Mouse (Mus musculus): ENCODE data around the gene Galr2. TPM values are rescaled to one million over a fixed set of nuclear protein-coding genes. Genes with fewer than 3 reads are reported as not detected.
"Not testable (repeated sequence)": the region's sequence is repeated elsewhere in the genome, so short reads cannot be mapped to it uniquely, and the experiment has no call there.

Galr2 gene
- polyA plus RNA-seq, 1 experiment from 2014 or later = 0.29 TPM

DNA sequence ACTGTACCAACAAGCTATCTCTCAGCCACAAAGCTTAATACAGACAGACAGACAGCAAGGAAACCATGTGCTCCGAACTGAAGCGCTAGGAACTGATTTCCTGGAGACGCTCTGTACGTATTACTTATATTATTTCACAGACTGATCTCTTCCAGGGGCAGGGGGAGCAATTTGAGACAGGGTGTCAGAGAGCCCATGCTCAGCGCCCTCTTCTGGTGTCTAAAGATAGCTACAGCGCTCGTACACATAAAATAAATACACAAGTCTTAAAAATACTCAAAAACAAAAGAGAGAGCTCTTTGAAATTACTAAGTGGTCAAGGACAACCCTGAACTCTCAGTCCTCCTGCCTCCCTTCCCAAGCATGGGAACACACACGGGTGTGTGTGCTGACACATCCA, 13.1 kb upstream of the Galr2 start:
- H3K9me3 ChIP-seq (ENCODE audit: control insufficient read depth) = no peaks in the 10 kb centered on the region
- no peak for ATAC-seq
- H3K9ac ChIP-seq (ENCODE audit: low read depth, low read length) = no peak overlapping the region
- peak overlapping the region; percentile 68 for H3K27ac ChIP-seq (ENCODE audit: low read depth, low read length)
- no peaks in the 10 kb centered on the region for H3K4me1 ChIP-seq (replicated peaks; ENCODE audit: control insufficient read depth, insufficient read depth, low read length)
- H3K4me3 ChIP-seq (ENCODE audit: low read depth, low read length) = no peak overlapping the region
- H3K4me2 ChIP-seq (replicated peaks; ENCODE audit: low read depth) = no peak overlapping the region; the same call in 1 of the 2 replicates
- WGBS = 79% methylated on average over 8 of the region's 8 CpGs
- peak; percentile 55 for TF ChIP-seq CTCF (IDR thresholded peaks at IDR 0.05; ENCODE audit: low read depth)
- H3K36me3 ChIP-seq (ENCODE audit: control insufficient read depth, insufficient read depth) = peaks cover 77% of the 10 kb centered on the region
- H3K27me3 ChIP-seq (replicated peaks; ENCODE audit: control insufficient read depth, insufficient read depth, low read length) = no peaks in the 10 kb centered on the region

DNA sequence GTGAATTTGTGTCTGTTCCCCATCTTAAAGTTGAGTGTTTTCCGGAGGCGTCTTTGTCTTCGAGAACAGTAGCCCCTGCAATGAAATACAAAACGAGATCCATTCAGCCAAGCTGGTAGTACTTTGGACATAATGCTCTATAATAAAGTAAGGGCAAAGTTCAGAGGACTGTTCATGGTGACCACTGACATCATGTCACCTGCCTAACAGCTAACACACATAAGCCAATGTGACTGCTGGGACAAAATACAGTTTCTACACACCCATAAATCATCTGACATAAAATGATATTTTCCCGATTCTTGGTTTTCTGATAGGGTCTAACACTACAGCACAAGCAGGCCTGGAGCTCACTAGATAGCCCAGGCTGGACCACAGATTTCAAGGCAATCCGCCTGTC, 12.4 kb upstream of the Galr2 start:
- Histone ChIP-seq H3K9me3 (ENCODE audit: control insufficient read depth) (no peaks in the 10 kb centered on the region), H3K4me1 (replicated peaks; ENCODE audit: control insufficient read depth, insufficient read depth, low read length) (no peaks in the 10 kb centered on the region), H3K4me3 (ENCODE audit: low read depth, low read length) (no peak overlapping the region), H3K27me3 (replicated peaks; ENCODE audit: control insufficient read depth, insufficient read depth, low read length) (no peaks in the 10 kb centered on the region), H3K4me2 (replicated peaks; ENCODE audit: low read depth) (no peak overlapping the region; the same call in 1 of the 2 replicates), H3K9ac (ENCODE audit: low read depth, low read length) (no peak overlapping the region), H3K36me3 (ENCODE audit: control insufficient read depth, insufficient read depth) (peaks cover 70% of the 10 kb centered on the region), H3K27ac (ENCODE audit: low read depth, low read length) (peak overlapping the region; percentile 68)
- 55% methylated on average over 6 of the region's 6 CpGs for WGBS
- peak; percentile 67 for ATAC-seq
- no peak for TF ChIP-seq CTCF (IDR thresholded peaks at IDR 0.05; ENCODE audit: low read depth)

- no peak for TF ChIP-seq CTCF (IDR thresholded peaks at IDR 0.05; ENCODE audit: low read depth)
- H3K4me2 ChIP-seq (replicated peaks; ENCODE audit: low read depth) = no peak overlapping the region
- H3K36me3 ChIP-seq (ENCODE audit: control insufficient read depth, insufficient read depth) = peaks cover 58% of the 10 kb centered on the region
- no peaks in the 10 kb centered on the region for H3K9me3 ChIP-seq (ENCODE audit: control insufficient read depth)
- no peak overlapping the region for H3K9ac ChIP-seq (ENCODE audit: low read depth, low read length)
- no peak overlapping the region for H3K4me3 ChIP-seq (ENCODE audit: low read depth, low read length)
- ATAC-seq = no peak
- 0 out of 2 replicates have a peak, but pooled peaks cover 2% of the 10 kb centered on the region for H3K4me1 ChIP-seq (replicated peaks; ENCODE audit: control insufficient read depth, insufficient read depth, low read length)
- H3K27ac ChIP-seq (ENCODE audit: low read depth, low read length) = peak overlapping the region; percentile 29
- WGBS = 75% methylated on average over 8 of the region's 8 CpGs
- H3K27me3 ChIP-seq (replicated peaks; ENCODE audit: control insufficient read depth, insufficient read depth, low read length) = no peaks in the 10 kb centered on the region
Measured at GRCm38 (mm10) chr11:116269560-116269959, 11.2 kb upstream of the Galr2 start.

DNA sequence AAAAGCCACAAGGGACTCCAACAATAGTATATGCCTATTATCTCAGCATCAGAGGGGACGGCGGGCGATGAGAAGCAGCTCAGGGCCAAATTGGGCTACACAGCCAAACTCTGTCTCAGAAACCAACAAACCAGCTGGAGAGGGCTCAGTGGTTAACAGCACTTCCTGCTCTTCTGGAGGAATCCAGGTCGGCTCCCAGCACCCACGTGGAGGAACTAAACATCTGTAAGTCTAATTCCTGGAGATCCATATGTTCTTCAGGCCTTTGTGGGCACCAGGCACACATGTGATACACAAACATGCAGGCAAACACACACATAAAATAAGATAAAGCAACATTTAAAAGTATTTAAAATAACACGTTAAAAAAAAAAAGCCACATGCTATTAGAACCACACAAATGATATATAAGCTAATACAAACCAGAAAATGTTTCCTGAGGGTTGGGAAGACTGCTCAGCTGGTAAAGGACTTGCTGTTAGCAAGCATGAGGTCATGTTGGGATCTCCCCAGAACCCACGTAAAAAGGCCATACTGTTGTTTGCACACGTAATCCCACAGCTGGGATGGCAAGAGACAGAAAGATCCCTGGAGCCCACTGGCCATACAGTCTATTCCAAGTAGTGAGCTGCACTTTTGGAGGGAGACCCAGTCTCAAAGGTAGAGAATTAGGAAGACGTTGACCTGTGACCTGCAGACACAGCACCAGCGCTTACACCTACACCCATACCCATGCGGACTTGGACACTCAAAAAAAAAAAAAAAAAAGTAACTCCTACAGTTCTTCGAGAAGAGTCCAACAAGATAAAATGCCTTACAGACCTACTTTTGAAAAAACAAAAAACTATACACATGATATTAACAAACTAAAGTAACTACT, 7.9 kb upstream of the Galr2 start:
- no peak for ATAC-seq
- 33% methylated on average over 12 of the region's 12 CpGs for WGBS
- Histone ChIP-seq H3K9ac (ENCODE audit: low read depth, low read length) (peak overlapping the region; percentile 94), H3K4me2 (replicated peaks; ENCODE audit: low read depth) (peak overlapping the region; percentile 89), H3K36me3 (ENCODE audit: control insufficient read depth, insufficient read depth) (peaks cover 29% of the 10 kb centered on the region; the same call in 1 of the 2 replicates), H3K27me3 (replicated peaks; ENCODE audit: control insufficient read depth, insufficient read depth, low read length) (no peaks in the 10 kb centered on the region), H3K4me1 (replicated peaks; ENCODE audit: control insufficient read depth, insufficient read depth, low read length) (0 out of 2 replicates have a peak, but pooled peaks cover 4% of the 10 kb centered on the region), H3K4me3 (ENCODE audit: low read depth, low read length) (peak overlapping the region; percentile 86), H3K27ac (ENCODE audit: low read depth, low read length) (peak overlapping the region; percentile 80; the same call in 1 of the 2 replicates), H3K9me3 (ENCODE audit: control insufficient read depth) (no peaks in the 10 kb centered on the region)
- no peak for TF ChIP-seq CTCF (IDR thresholded peaks at IDR 0.05; ENCODE audit: low read depth)

DNA sequence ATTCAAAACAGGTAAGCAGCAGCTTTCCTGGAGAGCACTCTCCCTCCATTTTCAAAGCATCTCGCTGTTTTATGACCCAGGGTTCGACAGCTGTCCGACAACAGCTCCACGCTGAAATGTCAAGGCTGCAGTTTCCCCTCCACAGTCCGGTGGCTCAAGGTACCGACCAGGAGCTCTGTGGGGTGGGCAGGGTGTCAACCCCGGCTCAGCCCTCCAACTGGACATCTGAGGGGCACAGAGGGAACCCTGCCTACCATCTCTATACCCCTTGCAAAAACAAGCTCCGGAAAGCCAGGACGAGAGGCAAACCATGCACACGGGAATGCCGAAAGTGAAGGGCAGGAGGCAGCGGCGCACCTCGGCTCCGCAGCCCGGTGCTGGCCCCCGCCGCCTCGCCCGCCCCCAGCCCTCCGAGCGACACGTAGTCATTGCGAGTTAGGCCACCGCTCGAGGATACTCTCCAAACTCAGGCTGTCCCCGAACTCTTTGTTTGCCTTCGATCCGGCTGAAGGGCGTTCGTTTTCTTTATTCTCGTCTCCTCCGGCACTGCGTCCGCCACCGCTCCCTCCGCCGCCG, 7.2 kb upstream of the Galr2 start:
- TF ChIP-seq CTCF (IDR thresholded peaks at IDR 0.05; ENCODE audit: low read depth) = no peak
- H3K9me3 ChIP-seq (ENCODE audit: control insufficient read depth) = no peaks in the 10 kb centered on the region
- peak overlapping the region; percentile 80 for H3K27ac ChIP-seq (ENCODE audit: low read depth, low read length)
- H3K4me1 ChIP-seq (replicated peaks; ENCODE audit: control insufficient read depth, insufficient read depth, low read length) = 0 out of 2 replicates have a peak, but pooled peaks cover 4% of the 10 kb centered on the region
- 0 out of 2 replicates have a peak, but pooled peaks have one; percentile 25 for ATAC-seq
- H3K27me3 ChIP-seq (replicated peaks; ENCODE audit: control insufficient read depth, insufficient read depth, low read length) = no peaks in the 10 kb centered on the region
- H3K9ac ChIP-seq (ENCODE audit: low read depth, low read length) = peak overlapping the region; percentile 94
- peaks cover 25% of the 10 kb centered on the region; the same call in 1 of the 2 replicates for H3K36me3 ChIP-seq (ENCODE audit: control insufficient read depth, insufficient read depth)
- H3K4me3 ChIP-seq (ENCODE audit: low read depth, low read length) = peak overlapping the region; percentile 86
- 0% methylated on average over 39 of the region's 39 CpGs for WGBS
- peak overlapping the region; percentile 89 for H3K4me2 ChIP-seq (replicated peaks; ENCODE audit: low read depth)

- Histone ChIP-seq H3K36me3 (ENCODE audit: control insufficient read depth, insufficient read depth) (peaks cover 21% of the 10 kb centered on the region; the same call in 1 of the 2 replicates), H3K9ac (ENCODE audit: low read depth, low read length) (peak within 1 kb of the TSS; percentile 94), H3K4me2 (replicated peaks; ENCODE audit: low read depth) (peak within 1 kb of the TSS; percentile 89), H3K4me1 (replicated peaks; ENCODE audit: control insufficient read depth, insufficient read depth, low read length) (0 out of 2 replicates have a peak, but pooled peaks cover 4% of the 10 kb centered on the region), H3K27me3 (replicated peaks; ENCODE audit: control insufficient read depth, insufficient read depth, low read length) (no peaks in the 10 kb centered on the region), H3K4me3 (ENCODE audit: low read depth, low read length) (peak within 1 kb of the TSS; percentile 86), H3K27ac (ENCODE audit: low read depth, low read length) (peak within 1 kb of the TSS; percentile 80), H3K9me3 (ENCODE audit: control insufficient read depth) (no peaks in the 10 kb centered on the region)
- ATAC-seq = peak; percentile 93
- TF ChIP-seq CTCF (IDR thresholded peaks at IDR 0.05; ENCODE audit: low read depth) = peak; percentile 44
- WGBS = 1% methylated on average over 32 of the region's 32 CpGs
Measured at GRCm38 (mm10) chr11:116274045-116274666, 6.6 kb upstream of the Galr2 start, which contains the start of gene Srp68. Srp68 (minus strand) TSS chr11:116274217.

- H3K4me2 ChIP-seq (replicated peaks; ENCODE audit: low read depth); H3K27ac ChIP-seq (ENCODE audit: low read depth, low read length); H3K4me3 ChIP-seq (ENCODE audit: low read depth, low read length); H3K9ac ChIP-seq (ENCODE audit: low read depth, low read length); ATAC-seq; H3K36me3 ChIP-seq (ENCODE audit: control insufficient read depth, insufficient read depth); H3K4me1 ChIP-seq (replicated peaks; ENCODE audit: control insufficient read depth, insufficient read depth, low read length); H3K9me3 ChIP-seq (ENCODE audit: control insufficient read depth): not testable (repeated sequence)
- WGBS = 81% methylated on average over 1 of the region's 1 CpGs
- H3K27me3 ChIP-seq (replicated peaks; ENCODE audit: control insufficient read depth, insufficient read depth, low read length) = peaks cover 23% of the 10 kb centered on the region
Measured at GRCm38 (mm10) chr11:116277184-116277583, 3.6 kb upstream of the Galr2 start.
